Mouse (Mus musculus) lung, embryonic 15.5 days (tissue): ENCODE data around the gene Aste1. TPM values are rescaled to one million over a fixed set of nuclear protein-coding genes. Genes with fewer than 3 reads are reported as not detected.

ENCODE experiments used
- ATAC-seq: fragments of 200-750 bp; cut with Nextera tagmentation; 2 replicates; pipeline ENCODE4 v1.8.0; 2017; ENCODE audit warnings: moderate number of reproducible peaks, borderline replicate concordance; ENCODE audit not compliant: low FRiP score, low TSS enrichment; ENCODE audit errors: extremely low read depth
- H3K27ac ChIP-seq: fragments of 300-500 bp; sonication (generic); 2 replicates; pipeline ENCODE4 v1.5.1; 2015; ENCODE audit warnings: moderate library complexity, mild to moderate bottlenecking, inconsistent platforms
- H3K27me3 ChIP-seq: fragments of 300-500 bp; sonication (generic); 2 replicates; pipeline ENCODE4 v1.6.1; 2015; ENCODE audit warnings: inconsistent platforms
- H3K36me3 ChIP-seq: fragments of 300-500 bp; sonication (generic); 2 replicates; pipeline ENCODE4 v1.6.1; 2015; ENCODE audit warnings: inconsistent platforms
- H3K4me1 ChIP-seq: fragments of 300-500 bp; sonication (generic); 2 replicates; pipeline ENCODE4 v1.6.1; 2015; ENCODE audit warnings: inconsistent platforms
- H3K4me2 ChIP-seq: fragments of 300-500 bp; sonication (generic); 2 replicates; pipeline ENCODE4 v1.6.1; 2015; ENCODE audit warnings: inconsistent platforms, mild to moderate bottlenecking, moderate library complexity
- H3K4me3 ChIP-seq: fragments of 300-500 bp; sonication (generic); 2 replicates; pipeline ENCODE4 v1.5.1; 2015; ENCODE audit warnings: mild to moderate bottlenecking, inconsistent platforms
- H3K9ac ChIP-seq: fragments of 300-500 bp; sonication (generic); 2 replicates; pipeline ENCODE4 v1.6.1; 2015; ENCODE audit warnings: inconsistent platforms
- H3K9me3 ChIP-seq: fragments of 300-500 bp; sonication (generic); 2 replicates; pipeline ENCODE4 v1.6.1; 2016; ENCODE audit warnings: inconsistent platforms
- WGBS: fragments of 180-500 bp; shearing (Covaris S2); methylation state at CpG from one replicate; pipeline ENCODE4 v1.1.7; 2015; 5-methylcytosine and 5-hydroxymethylcytosine counted together
- polyA plus RNA-seq: library from polyadenylated mRNA; unstranded; fragments of >200 nt; fragmentation: Nextera tagmentation; extraction: Ambion mirVana; gene quantifications from 2 replicates; pipeline ENCODE4 v1.2.1, GENCODE M21; 2015

Aste1 gene
- 13.6 and 14.3 TPM in 2 replicates for polyA plus RNA-seq

DNA sequence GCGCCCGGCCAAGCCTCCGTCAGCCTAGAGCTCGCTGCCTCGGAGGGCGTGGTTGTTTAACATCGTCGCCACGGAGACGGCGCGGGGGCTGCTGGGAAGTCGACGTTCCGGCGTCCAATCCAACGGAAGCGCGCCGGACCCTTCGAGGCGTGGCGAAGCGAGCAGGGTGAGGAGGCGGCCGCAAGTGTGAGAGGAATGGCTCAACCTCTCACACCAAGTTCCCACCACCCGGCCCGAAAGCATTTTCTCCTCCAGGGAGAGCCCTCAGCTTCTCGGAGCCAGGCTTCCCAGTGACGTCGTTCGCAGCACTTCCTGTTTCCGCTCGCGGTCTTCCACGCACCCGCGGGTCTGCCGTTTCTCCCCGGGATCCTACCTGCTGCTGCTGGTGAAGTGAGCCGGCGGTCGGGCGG, at the start of gene Aste1, which contains the start of gene Nek11:
Gene Aste1, plus strand, starts transcription at position 175 of the 410 bp plus-strand sequence.
Gene Nek11, minus strand, starts transcription at position 307 of the 410 bp plus-strand sequence.
- Histone ChIP-seq H3K4me2 (peak within 1 kb of the TSS; percentile 70), H3K27ac (peak within 1 kb of the TSS; percentile 95), H3K4me3 (peak within 1 kb of the TSS; percentile 86), H3K27me3 (no peaks in the 10 kb centered on the region), H3K9ac (peak within 1 kb of the TSS; percentile 77), H3K9me3 (no peaks in the 10 kb centered on the region), H3K36me3 (peaks cover 12% of the 10 kb centered on the region; the same call in 1 of the 2 replicates), H3K4me1 (peaks cover 11% of the 10 kb centered on the region)
- WGBS = under 1% methylated on average over 44 of the region's 44 CpGs
- ATAC-seq = peak; percentile 99

DNA sequence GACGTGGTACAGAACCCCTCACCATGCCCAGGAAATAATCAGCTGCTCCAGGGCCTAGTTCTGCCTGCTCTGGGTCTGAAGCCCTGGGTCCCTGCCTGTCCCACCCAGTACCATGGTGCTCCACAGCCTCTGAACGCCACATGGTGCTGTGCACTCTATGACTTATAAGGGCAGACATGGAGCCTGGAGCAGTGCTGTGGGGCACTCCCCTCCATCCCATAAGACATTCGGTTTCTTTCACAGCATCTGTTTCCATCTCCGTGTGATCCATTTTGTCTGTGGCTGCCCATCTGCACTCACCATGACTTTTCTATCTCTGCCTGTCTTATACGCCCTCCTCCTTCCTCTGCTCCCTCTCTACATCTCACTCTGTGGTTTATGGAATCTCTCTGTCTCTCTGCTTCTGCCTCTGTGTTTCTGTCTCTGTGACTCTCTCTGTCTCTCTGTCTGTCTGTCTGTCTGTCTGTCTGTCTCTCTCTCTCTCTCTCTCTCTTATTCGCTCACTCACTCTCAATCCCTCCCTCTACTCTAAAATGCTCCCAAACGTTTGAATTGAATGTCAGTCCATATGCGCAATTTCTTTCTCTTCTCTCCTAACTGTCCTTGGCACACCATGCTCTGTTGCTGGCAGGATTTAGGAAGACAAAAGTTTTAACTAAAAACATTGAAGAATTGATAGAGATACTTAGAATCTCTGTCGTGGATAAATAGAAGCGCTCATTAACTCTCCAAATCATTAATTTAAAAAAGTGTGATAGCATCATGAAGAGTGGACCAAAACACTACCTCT, 46.8 kb upstream of the Aste1 start:
- Histone ChIP-seq H3K27me3 (no peaks in the 10 kb centered on the region), H3K4me3 (no peak overlapping the region), H3K27ac (no peak overlapping the region), H3K4me1 (no peaks in the 10 kb centered on the region), H3K4me2 (no peak overlapping the region), H3K9ac (no peak overlapping the region), H3K9me3 (no peaks in the 10 kb centered on the region), H3K36me3 (no peaks in the 10 kb centered on the region)
- no peak for ATAC-seq
- 70% methylated on average over 10 of the region's 10 CpGs for WGBS

DNA sequence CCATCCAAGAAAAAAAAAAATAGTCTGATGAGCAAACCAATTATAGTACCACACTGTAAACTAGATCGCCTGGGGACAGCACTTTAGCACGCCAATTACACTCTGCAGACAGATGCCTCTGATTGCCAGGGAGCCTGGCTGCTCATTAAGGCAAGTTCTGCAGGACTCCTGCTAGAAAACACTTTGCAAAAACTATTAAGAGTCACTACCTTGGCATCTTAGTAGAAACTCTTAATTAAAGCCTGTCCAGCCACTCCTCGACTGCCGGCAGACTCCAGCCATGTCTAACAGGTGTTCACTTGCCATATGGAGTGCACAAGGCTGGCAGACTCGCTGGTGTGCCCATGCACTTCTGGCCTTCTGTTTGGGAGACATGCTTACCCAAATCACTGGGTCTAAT, 46.2 kb upstream of the Aste1 start:
- no peak overlapping the region for H3K9ac ChIP-seq
- H3K4me3 ChIP-seq = no peak overlapping the region
- WGBS = 72% methylated on average over 5 of the region's 5 CpGs
- no peaks in the 10 kb centered on the region for H3K4me1 ChIP-seq
- H3K27me3 ChIP-seq = no peaks in the 10 kb centered on the region
- H3K4me2 ChIP-seq = no peak overlapping the region
- ATAC-seq = no peak
- H3K36me3 ChIP-seq = no peaks in the 10 kb centered on the region
- H3K27ac ChIP-seq = no peak overlapping the region
- H3K9me3 ChIP-seq = no peaks in the 10 kb centered on the region

DNA sequence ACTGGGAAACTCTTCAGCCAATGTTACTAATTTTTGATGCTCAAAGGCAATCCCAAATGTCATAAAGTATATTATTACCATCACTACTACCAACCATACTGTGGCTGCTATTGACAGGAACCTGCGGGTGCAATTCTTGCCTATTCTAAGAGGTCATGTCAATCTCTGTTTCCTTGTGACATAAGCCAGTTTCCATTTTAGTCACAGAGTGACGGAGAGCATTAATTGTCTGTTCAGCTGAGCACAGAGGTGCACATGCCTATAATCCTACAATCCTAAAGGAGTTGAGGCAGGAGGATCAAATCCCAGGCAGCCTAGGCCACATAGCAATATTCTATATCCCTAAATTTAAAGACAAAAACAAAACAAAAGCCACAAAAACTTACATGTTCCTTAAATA, 33.0 kb upstream of the Aste1 start:
- ATAC-seq = no peak
- no peaks in the 10 kb centered on the region for H3K27me3 ChIP-seq
- WGBS = 79% methylated on average over 2 of the region's 2 CpGs
- H3K27ac ChIP-seq = no peak overlapping the region
- H3K9me3 ChIP-seq = no peaks in the 10 kb centered on the region
- H3K4me1 ChIP-seq = no peaks in the 10 kb centered on the region
- H3K36me3 ChIP-seq = no peaks in the 10 kb centered on the region
- H3K4me2 ChIP-seq = no peak overlapping the region
- no peak overlapping the region for H3K9ac ChIP-seq
- no peak overlapping the region for H3K4me3 ChIP-seq

DNA sequence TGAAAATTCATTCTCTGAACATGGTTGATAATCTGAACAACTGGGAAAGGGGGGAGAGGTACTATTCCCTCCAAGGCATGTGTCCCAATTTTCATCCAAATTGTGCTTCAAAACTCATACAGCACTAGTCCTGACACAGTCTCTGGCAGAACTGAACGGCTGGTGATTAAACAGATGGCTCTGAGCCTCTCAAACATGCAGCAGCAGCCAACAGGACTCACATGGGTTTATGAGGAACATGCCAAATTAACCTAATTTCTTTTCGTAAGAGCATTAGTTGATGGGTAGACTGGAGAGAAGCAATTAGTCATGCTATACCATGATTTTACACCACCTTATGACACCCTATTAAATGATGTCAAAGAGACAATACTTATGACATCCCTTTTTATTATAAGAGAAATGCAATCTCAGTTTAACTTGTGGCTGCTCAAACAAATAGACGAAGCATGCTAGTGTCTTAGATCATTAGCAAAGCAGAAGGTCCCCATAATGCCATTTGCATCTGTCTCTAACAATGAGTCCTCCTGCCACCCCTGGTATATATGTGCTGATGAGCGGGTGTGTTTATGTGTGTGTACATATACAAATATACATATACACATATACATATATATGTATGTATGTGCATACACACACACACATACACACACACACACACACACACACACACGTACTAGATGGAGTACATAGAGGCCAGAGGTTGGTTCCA, 31.5 kb upstream of the Aste1 start:
- H3K27ac ChIP-seq = no peak overlapping the region
- no peaks in the 10 kb centered on the region for H3K27me3 ChIP-seq
- 73% methylated on average over 5 of the region's 5 CpGs for WGBS
- no peaks in the 10 kb centered on the region for H3K36me3 ChIP-seq
- H3K4me2 ChIP-seq = no peak overlapping the region
- no peak overlapping the region for H3K4me3 ChIP-seq
- H3K9ac ChIP-seq = no peak overlapping the region
- no peaks in the 10 kb centered on the region for H3K4me1 ChIP-seq
- ATAC-seq = no peak
- H3K9me3 ChIP-seq = no peaks in the 10 kb centered on the region

DNA sequence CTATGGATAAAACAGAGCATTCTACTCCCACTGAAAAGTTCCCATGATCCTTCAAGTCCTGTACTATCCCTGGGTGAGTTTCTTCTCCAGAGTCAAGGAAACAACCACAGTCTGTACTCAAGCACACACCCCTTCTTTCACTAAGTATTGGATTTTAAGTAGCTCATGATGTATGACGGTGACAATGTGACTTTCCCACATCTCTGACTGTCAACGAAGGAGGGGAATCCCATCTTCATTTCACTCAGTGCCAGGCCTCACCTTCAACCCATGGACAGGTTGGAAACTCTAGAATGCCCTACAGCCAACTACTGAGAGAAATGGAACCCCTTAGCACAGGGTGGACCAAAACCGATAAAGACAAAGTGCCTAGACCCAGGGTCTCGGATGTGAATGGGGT, 29.0 kb upstream of the Aste1 start:
- H3K36me3 ChIP-seq = no peaks in the 10 kb centered on the region
- no peak overlapping the region for H3K4me3 ChIP-seq
- H3K9me3 ChIP-seq = no peaks in the 10 kb centered on the region
- ATAC-seq = no peak
- H3K4me1 ChIP-seq = no peaks in the 10 kb centered on the region
- H3K27ac ChIP-seq = no peak overlapping the region
- H3K4me2 ChIP-seq = no peak overlapping the region
- no peaks in the 10 kb centered on the region for H3K27me3 ChIP-seq
- no peak overlapping the region for H3K9ac ChIP-seq
- 83% methylated on average over 4 of the region's 4 CpGs for WGBS

DNA sequence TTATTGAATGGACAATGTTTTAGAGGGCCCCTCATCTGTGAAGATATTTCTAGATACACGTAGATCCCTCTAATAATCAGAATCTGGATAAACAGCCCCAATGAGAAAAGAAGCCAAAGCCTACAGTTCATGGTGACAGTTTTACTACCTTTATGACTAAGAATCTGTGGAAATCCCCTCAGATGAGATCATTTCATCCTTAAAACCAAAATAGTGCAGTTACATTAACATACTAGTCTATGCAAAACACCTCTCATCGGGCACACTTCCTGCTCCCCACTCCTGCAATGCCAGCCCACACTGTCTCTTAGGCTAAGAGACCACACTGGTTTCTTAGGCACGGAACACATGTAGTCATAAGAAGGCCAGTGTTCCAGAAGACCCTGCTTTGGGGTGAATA, 26.6 kb upstream of the Aste1 start:
- no peaks in the 10 kb centered on the region for H3K4me1 ChIP-seq
- no peaks in the 10 kb centered on the region for H3K9me3 ChIP-seq
- WGBS = 82% methylated on average over 3 of the region's 3 CpGs
- no peaks in the 10 kb centered on the region for H3K36me3 ChIP-seq
- no peaks in the 10 kb centered on the region for H3K27me3 ChIP-seq
- no peak overlapping the region for H3K27ac ChIP-seq
- H3K4me2 ChIP-seq = no peak overlapping the region
- H3K9ac ChIP-seq = no peak overlapping the region
- no peak for ATAC-seq
- no peak overlapping the region for H3K4me3 ChIP-seq

DNA sequence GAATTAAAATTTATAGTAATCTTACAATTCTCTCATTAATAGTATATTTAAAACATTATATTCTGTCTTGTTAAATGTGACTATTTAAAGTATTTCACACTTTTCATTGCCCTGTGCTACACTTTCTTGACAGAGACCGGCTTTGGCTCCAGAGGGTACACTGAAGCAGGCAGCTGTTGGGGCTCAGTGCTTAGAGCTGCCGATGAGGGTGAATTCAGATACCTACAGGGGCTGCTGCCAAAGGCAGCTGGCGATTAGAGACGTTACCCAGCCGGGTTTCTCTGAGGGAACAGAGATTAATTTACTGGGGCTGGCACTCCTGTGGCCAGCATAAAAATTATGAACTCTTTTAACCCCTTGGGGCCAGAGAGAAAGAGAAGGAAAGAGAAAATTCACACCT, 20.8 kb upstream of the Aste1 start:
- Histone ChIP-seq H3K27ac (no peak overlapping the region), H3K4me3 (no peak overlapping the region), H3K36me3 (no peaks in the 10 kb centered on the region), H3K27me3 (no peaks in the 10 kb centered on the region), H3K4me1 (no peaks in the 10 kb centered on the region), H3K9ac (no peak overlapping the region), H3K9me3 (no peaks in the 10 kb centered on the region), H3K4me2 (no peak overlapping the region)
- WGBS = 40% methylated on average over 5 of the region's 5 CpGs
- no peak for ATAC-seq

DNA sequence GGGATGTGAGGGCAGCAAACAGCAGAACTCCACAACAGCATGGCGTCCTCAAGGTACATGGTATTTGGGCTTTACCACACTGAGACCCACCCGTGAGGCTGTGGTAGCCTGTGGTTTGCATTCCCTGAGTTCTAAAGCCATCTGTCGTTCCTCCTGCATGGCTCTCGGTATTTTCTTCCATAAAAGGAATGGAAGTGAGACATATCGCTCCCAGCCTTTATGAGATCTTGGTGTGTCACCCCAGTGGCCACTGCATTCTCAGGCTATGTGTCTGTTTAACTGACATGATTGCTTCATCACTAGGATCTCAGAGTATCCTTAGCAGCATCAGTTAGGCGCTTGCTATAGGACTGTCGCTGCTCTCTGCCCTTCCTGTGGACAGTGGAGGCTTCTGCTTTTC, 18.8 kb upstream of the Aste1 start:
- no peak for ATAC-seq
- H3K4me2 ChIP-seq = no peak overlapping the region
- H3K4me3 ChIP-seq = no peak overlapping the region
- no peaks in the 10 kb centered on the region for H3K4me1 ChIP-seq
- no peaks in the 10 kb centered on the region for H3K9me3 ChIP-seq
- no peaks in the 10 kb centered on the region for H3K27me3 ChIP-seq
- no peak overlapping the region for H3K27ac ChIP-seq
- H3K9ac ChIP-seq = no peak overlapping the region
- 55% methylated on average over 7 of the region's 7 CpGs for WGBS
- H3K36me3 ChIP-seq = no peaks in the 10 kb centered on the region

DNA sequence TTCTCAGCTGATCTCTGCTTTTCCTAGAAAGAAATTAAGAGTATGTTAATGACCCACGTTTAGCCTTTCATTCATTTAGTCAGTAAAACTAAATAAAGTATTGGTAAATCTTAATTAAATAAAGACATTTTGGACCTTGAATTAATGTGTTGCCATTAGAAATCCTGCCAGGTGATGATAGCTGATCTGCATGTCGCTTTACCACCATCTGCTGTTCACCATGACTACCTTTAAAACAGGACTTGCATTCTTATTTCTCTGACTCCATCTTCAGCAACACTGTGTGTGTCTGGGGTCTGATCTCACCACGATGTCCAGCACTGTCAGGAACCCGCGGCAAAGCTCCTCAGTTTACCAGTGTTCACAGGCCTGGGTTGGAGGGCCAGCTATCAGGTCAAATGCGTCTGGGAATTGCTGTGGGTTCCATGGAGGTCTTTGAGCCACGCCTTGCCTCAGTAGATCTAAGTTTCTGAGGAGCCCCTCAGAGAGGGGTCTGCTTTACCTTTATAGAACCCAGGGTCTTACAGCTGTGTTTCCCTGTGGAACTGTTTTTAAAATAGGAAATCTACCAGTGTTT, 18.1 kb upstream of the Aste1 start:
- no peak overlapping the region for H3K9ac ChIP-seq
- ATAC-seq = no peak
- no peaks in the 10 kb centered on the region for H3K9me3 ChIP-seq
- H3K27me3 ChIP-seq = no peaks in the 10 kb centered on the region
- H3K27ac ChIP-seq = no peak overlapping the region
- no peaks in the 10 kb centered on the region for H3K36me3 ChIP-seq
- H3K4me2 ChIP-seq = no peak overlapping the region
- WGBS = 69% methylated on average over 7 of the region's 7 CpGs
- H3K4me3 ChIP-seq = no peak overlapping the region
- H3K4me1 ChIP-seq = no peaks in the 10 kb centered on the region

DNA sequence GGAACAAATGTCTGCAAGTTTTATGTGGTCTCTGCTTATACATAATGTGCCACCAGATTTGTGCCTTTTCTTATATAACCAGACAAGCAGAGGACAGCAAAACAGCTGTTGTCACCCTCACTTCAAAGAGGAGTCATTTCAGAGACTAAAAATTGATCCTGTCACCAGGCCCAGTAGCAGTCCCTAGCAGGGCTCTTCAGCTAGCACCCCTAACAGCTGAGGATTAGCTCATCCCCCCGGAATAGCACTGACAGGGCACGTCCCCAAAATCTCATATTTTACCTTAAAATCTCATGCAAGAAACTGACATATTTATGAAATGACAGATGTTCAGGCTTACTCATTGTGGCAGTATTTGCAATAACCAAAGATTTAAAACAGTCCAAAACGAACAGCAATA, 17.6 kb upstream of the Aste1 start:
- H3K4me1 ChIP-seq = no peaks in the 10 kb centered on the region
- H3K36me3 ChIP-seq = no peaks in the 10 kb centered on the region
- H3K9ac ChIP-seq = no peak overlapping the region
- no peak overlapping the region for H3K27ac ChIP-seq
- no peak overlapping the region for H3K4me2 ChIP-seq
- WGBS = 70% methylated on average over 3 of the region's 3 CpGs
- no peak for ATAC-seq
- no peaks in the 10 kb centered on the region for H3K27me3 ChIP-seq
- no peaks in the 10 kb centered on the region for H3K9me3 ChIP-seq
- no peak overlapping the region for H3K4me3 ChIP-seq

DNA sequence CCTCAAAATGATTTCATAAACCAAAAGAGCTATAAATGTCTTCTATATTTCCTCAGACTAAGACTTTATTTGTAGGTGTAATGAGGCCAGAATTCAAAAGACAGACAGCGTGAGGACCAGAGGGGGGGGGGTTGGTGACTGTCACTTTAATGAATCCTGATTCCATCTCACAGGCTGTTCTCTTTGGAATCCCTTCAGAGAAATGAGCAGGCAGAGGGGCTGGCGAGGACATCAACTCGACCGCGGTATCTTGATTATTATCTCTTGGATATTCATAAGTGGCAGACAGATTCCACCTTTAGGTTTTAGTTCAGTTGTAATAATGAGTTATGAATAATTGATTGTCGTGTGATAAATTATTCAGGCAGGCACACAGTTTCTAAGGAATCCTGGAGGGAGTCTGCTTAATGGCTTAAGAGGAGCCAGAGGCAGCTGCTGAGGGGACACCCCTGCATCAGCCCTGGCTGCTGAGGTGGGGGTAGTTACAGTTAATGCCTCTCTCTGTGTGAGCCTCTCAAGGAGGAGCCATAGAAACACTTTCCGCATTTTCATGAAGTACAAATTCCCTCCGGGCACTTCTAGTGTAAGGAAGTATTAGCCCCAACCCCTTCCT, 15.6 kb upstream of the Aste1 start:
- 66% methylated on average over 8 of the region's 8 CpGs for WGBS
- Histone ChIP-seq H3K9me3 (no peaks in the 10 kb centered on the region), H3K27me3 (no peaks in the 10 kb centered on the region), H3K27ac (no peak overlapping the region), H3K4me3 (no peak overlapping the region), H3K9ac (no peak overlapping the region), H3K4me2 (no peak overlapping the region), H3K4me1 (no peaks in the 10 kb centered on the region), H3K36me3 (no peaks in the 10 kb centered on the region)
- no peak for ATAC-seq
